In the genomic region with DNA sequence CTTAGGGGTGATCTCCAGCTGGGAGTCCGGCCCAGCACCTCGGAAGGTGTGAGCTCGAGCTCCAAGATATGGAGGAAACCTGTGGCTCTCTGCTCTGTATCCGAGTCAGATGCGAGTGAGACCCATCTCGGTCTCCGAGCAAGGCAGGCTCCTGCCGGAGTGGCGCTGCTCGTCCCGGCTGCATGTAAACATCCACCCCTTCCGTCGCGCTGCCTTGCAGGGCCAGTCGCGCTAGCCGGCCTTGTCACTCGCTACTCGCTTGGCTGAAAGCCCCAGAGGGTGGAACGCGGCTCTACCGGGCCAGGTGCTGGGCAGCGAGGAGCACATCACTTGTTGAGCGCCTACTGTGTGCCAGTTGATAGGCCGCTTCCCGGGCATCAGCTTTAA, we compare ENCODE assay signal across 7 mouse cellular contexts. TPM values are rescaled to one million over a fixed set of nuclear protein-coding genes. Genes with fewer than 3 reads are reported as not detected.
A peak's percentile ranks its signal among the peaks of the same experiment; 100 is the strongest.
DNase-seq lines count a peak whose midpoint lies in the region; ATAC-seq and TF ChIP-seq lines count a peak whose summit lies in the region.

No protein-coding gene starts in this region.

- H3K27ac ChIP-seq in embryonic facial prominence, embryonic 11.5 days (replicated peaks; ENCODE audit: low read depth, low read length) = peak overlapping the region; percentile 97
- peak overlapping the region; percentile 93 for H3K27ac ChIP-seq in liver, adult 2 months (replicated peaks; ENCODE audit: insufficient read depth, low read depth, low read length)
- peak overlapping the region; percentile 74 for H3K27ac ChIP-seq in midbrain, postnatal 0 days (ENCODE audit: low read depth, low read length)

- peak; percentile 34; the same call in 1 of the 2 replicates for TF ChIP-seq POLR2A in liver, adult 2 months (IDR thresholded peaks at IDR 0.05; ENCODE audit: extremely low read depth, insufficient read depth, low read length)

- under 1% methylated on average over 26 of the region's 26 CpGs for WGBS in embryonic facial prominence, embryonic 11.5 days
- under 1% methylated on average over 26 of the region's 26 CpGs for WGBS in liver, adult 2 months
- WGBS in midbrain, postnatal 0 days = under 1% methylated on average over 26 of the region's 26 CpGs

- no peaks in the 10 kb centered on the region for H3K9me3 ChIP-seq in embryonic facial prominence, embryonic 11.5 days (replicated peaks; ENCODE audit: control insufficient read depth, low read length)
- no peaks in the 10 kb centered on the region for H3K9me3 ChIP-seq in midbrain, postnatal 0 days (ENCODE audit: low read length)

- H3K36me3 ChIP-seq in embryonic facial prominence, embryonic 11.5 days (replicated peaks; ENCODE audit: control insufficient read depth, insufficient read depth, low read depth, low read length) = no peaks in the 10 kb centered on the region
- H3K36me3 ChIP-seq in liver, adult 2 months (ENCODE audit: control insufficient read depth, insufficient read depth, low read length) = peaks cover 30% of the 10 kb centered on the region
- no peaks in the 10 kb centered on the region for H3K36me3 ChIP-seq in midbrain, postnatal 0 days (ENCODE audit: insufficient read depth, low read length)

- no peaks in the 10 kb centered on the region for H3K4me1 ChIP-seq in embryonic facial prominence, embryonic 11.5 days (ENCODE audit: control insufficient read depth, insufficient read depth, low read length)
- peaks cover 17% of the 10 kb centered on the region for H3K4me1 ChIP-seq in liver, adult 2 months (ENCODE audit: control insufficient read depth, insufficient read depth, low read length)
- peaks cover 6% of the 10 kb centered on the region; the same call in 1 of the 2 replicates for H3K4me1 ChIP-seq in midbrain, postnatal 0 days (ENCODE audit: insufficient read depth, low read length)

- H3K9ac ChIP-seq in embryonic facial prominence, embryonic 11.5 days (replicated peaks; ENCODE audit: low read length) = peak overlapping the region; percentile 97
- peak overlapping the region; percentile 98 for H3K9ac ChIP-seq in liver, adult 2 months (ENCODE audit: low read depth, low read length)
- H3K9ac ChIP-seq in midbrain, postnatal 0 days (replicated peaks; ENCODE audit: low read length, poor library complexity, severe bottlenecking) = peak overlapping the region; percentile 76

- TF ChIP-seq CTCF in liver, adult 2 months (IDR thresholded peaks at IDR 0.05; ENCODE audit: low read depth, low read length) = peak; percentile 14; the same call in 1 of the 2 replicates
- TF ChIP-seq CTCF in midbrain, postnatal 0 days (IDR thresholded peaks at IDR 0.05) = peak; percentile 61

- peaks cover 34% of the 10 kb centered on the region for H3K79me2 ChIP-seq in liver, adult 2 months (ENCODE audit: control insufficient read depth, insufficient read depth, low read length)

- peak; percentile 61 for ATAC-seq in embryonic facial prominence, embryonic 11.5 days (replicated peaks; ENCODE audit: insufficient number of reproducible peaks, low FRiP score, low TSS enrichment, low read depth)
- ATAC-seq in midbrain, postnatal 0 days (ENCODE audit: low FRiP score) = peak; percentile 73

- peak overlapping the region; percentile 97 for H3K4me3 ChIP-seq in embryonic facial prominence, embryonic 11.5 days (ENCODE audit: low read depth, low read length)
- peak overlapping the region; percentile 99 for H3K4me3 ChIP-seq in liver, adult 2 months (ENCODE audit: insufficient read depth, low read depth, low read length)
- H3K4me3 ChIP-seq in midbrain, postnatal 0 days (ENCODE audit: low read depth, low read length) = peak overlapping the region; percentile 72

- H3K27me3 ChIP-seq in embryonic facial prominence, embryonic 11.5 days (ENCODE audit: control insufficient read depth, insufficient read depth, low read length) = no peaks in the 10 kb centered on the region
- H3K27me3 ChIP-seq in liver, adult 2 months (ENCODE audit: control insufficient read depth, insufficient read depth, low read length) = no peaks in the 10 kb centered on the region
- H3K27me3 ChIP-seq in midbrain, postnatal 0 days (ENCODE audit: insufficient read depth, low read length) = no peaks in the 10 kb centered on the region

- H3K4me2 ChIP-seq in embryonic facial prominence, embryonic 11.5 days (ENCODE audit: low read depth, low read length) = peak overlapping the region; percentile 77
- H3K4me2 ChIP-seq in midbrain, postnatal 0 days (ENCODE audit: low read depth, low read length, poor library complexity, severe bottlenecking) = peak overlapping the region; percentile 89

- peak; percentile 81 to 85 for DNase-seq in adrenal gland, postnatal 36 days
- DNase-seq in embryonic facial prominence, embryonic 11.5 days (ENCODE audit: low spot score) = peak; percentile 75
- peak; percentile 81 to 84 for DNase-seq in heart, adult 9 months (ENCODE audit: low spot score in 2 of 2)
- DNase-seq in kidney, adult 9 months = peak; percentile 78
- DNase-seq in liver, adult 2 months (ENCODE audit: extremely low read depth, low read depth, low spot score) = peak; percentile 75
- peak; percentile 84 for DNase-seq in midbrain, postnatal 0 days (ENCODE audit: low spot score)
- DNase-seq in spleen, postnatal 14 days (ENCODE audit: low spot score in 2 of 2) = peak; percentile 43 to 65

RNA-seq across cellular contexts. Expression of a gene that starts 1.0 kb away (rescaled TPM):
- total RNA-seq in adrenal gland, postnatal 36 days (2021) = 100 to 1,000 TPM; 246 to 407 TPM
- polyA plus RNA-seq in embryonic facial prominence, embryonic 11.5 days (2014; fragmentation: Nextera tagmentation; extraction: Ambion mirVana) = 73.5 and 79.3 TPM in 2 replicates
- total RNA-seq in liver, adult 2 months (2014; rRNA removed) = 64.1 and 81.1 TPM in 2 replicates
- 81.0 and 84.2 TPM in 2 replicates for polyA plus RNA-seq in liver, adult 2 months (2012; rRNA removed)
- 121 and 148 TPM in 2 replicates for total RNA-seq in midbrain, postnatal 0 days (2014; rRNA removed)
- 142 and 152 TPM in 2 replicates for polyA plus RNA-seq in midbrain, postnatal 0 days (2015; fragmentation: Nextera tagmentation; extraction: Ambion mirVana)

RNA-seq across cellular contexts. Expression of a gene that starts 48.5 kb away (rescaled TPM):
- 10 to 100 TPM in 1 of 2 experiments, 1 to 10 TPM in 1; 6.8 to 13.7 TPM for total RNA-seq in adrenal gland, postnatal 36 days (2021)
- polyA plus RNA-seq in embryonic facial prominence, embryonic 11.5 days (2014; fragmentation: Nextera tagmentation; extraction: Ambion mirVana) = 1.5 and 1.6 TPM in 2 replicates
- 21.3 and 24.9 TPM in 2 replicates for total RNA-seq in liver, adult 2 months (2014; rRNA removed)
- polyA plus RNA-seq in liver, adult 2 months (2012; rRNA removed) = 8.2 and 11.3 TPM in 2 replicates
- 25.3 and 34.9 TPM in 2 replicates for total RNA-seq in midbrain, postnatal 0 days (2014; rRNA removed)
- polyA plus RNA-seq in midbrain, postnatal 0 days (2015; fragmentation: Nextera tagmentation; extraction: Ambion mirVana) = 16.1 and 18.4 TPM in 2 replicates

Comparison
In these comparisons a context has a peak if more than half of its experiments do, and no peak if none do; other contexts are left out.
1. Peak in every context shown above with its lines: DNase-seq, ATAC-seq, H3K4me3 ChIP-seq and H3K27ac ChIP-seq.